26 mouse cellular contexts compared by ENCODE assay signal in genomic region chr7:16433352-16433971, GRCm38 (mm10). TPM values are rescaled to one million over a fixed set of nuclear protein-coding genes. Genes with fewer than 3 reads are reported as not detected.
DNase-seq lines count a peak whose midpoint lies in the region; ATAC-seq and TF ChIP-seq lines count a peak whose summit lies in the region.
"Had no signal": no experiment of that assay in that cellular context is flagged by ENCODE, and none has a peak within 500 bp of the region (broad histone marks: within the 10 kb centered on the region; RNA-seq: fewer than 3 reads in every experiment).

No protein-coding gene starts in this region.

- H3K4me2 ChIP-seq in heart, embryonic 13.5 days: peak overlapping the region; percentile 32
- no peak overlapping the region for H3K4me2 ChIP-seq in heart, postnatal 0 days (ENCODE audit: low read depth, low read length)
- H3K4me2 ChIP-seq: embryonic facial prominence, embryonic 15.5 days; hindbrain, embryonic 12.5 days had no signal

- no peak for TF ChIP-seq CTCF in heart, postnatal 0 days (IDR thresholded peaks at IDR 0.05; ENCODE audit: low read depth)

- WGBS in heart, embryonic 13.5 days: 43% methylated on average over 3 of the region's 3 CpGs
- WGBS in heart, postnatal 0 days: 32% methylated on average over 3 of the region's 3 CpGs

- TF ChIP-seq EP300 in heart, postnatal 0 days (IDR thresholded peaks at IDR 0.05; ENCODE audit: low read depth): no peak

- no peaks in the 10 kb centered on the region for H3K9me3 ChIP-seq in heart, embryonic 13.5 days
- H3K9me3 ChIP-seq in heart, postnatal 0 days (replicated peaks; ENCODE audit: control insufficient read depth, low read length): no peaks in the 10 kb centered on the region
- H3K9me3 ChIP-seq: embryonic facial prominence, embryonic 15.5 days; forebrain, embryonic 10.5 days; hindbrain, embryonic 12.5 days had no signal

- peaks cover 37% of the 10 kb centered on the region for H3K4me1 ChIP-seq in heart, embryonic 13.5 days
- H3K4me1 ChIP-seq in heart, postnatal 0 days (ENCODE audit: control insufficient read depth, insufficient read depth): peaks cover 11% of the 10 kb centered on the region
- H3K4me1 ChIP-seq: embryonic facial prominence, embryonic 15.5 days; forebrain, embryonic 10.5 days; hindbrain, embryonic 12.5 days had no signal

- intact Hi-C loops in heart, postnatal 10 days (cut with DNase I): no loop called here
- intact Hi-C loops in heart, postnatal 25 days (cut with DNase I): no loop called here

- H3K27me3 ChIP-seq in heart, embryonic 13.5 days (replicated peaks): no peaks in the 10 kb centered on the region
- no peaks in the 10 kb centered on the region for H3K27me3 ChIP-seq in heart, postnatal 0 days (ENCODE audit: control insufficient read depth, insufficient read depth, low read length)
- H3K27me3 ChIP-seq: CH12.LX; embryonic facial prominence, embryonic 15.5 days; hindbrain, embryonic 12.5 days had no signal

- H3K36me3 ChIP-seq in heart, embryonic 13.5 days: peaks cover 97% of the 10 kb centered on the region
- peaks cover 86% of the 10 kb centered on the region for H3K36me3 ChIP-seq in heart, postnatal 0 days (replicated peaks; ENCODE audit: control insufficient read depth, insufficient read depth, low read length)

- peak overlapping the region; percentile 72 for H3K9ac ChIP-seq in heart, embryonic 13.5 days
- no peak overlapping the region for H3K9ac ChIP-seq in heart, postnatal 0 days (replicated peaks; ENCODE audit: low read depth, low read length)
- H3K9ac ChIP-seq: embryonic facial prominence, embryonic 15.5 days; hindbrain, embryonic 12.5 days had no signal

- peak; percentile 51; the same call in 1 of the 2 replicates for ATAC-seq in heart, embryonic 13.5 days (ENCODE audit: extremely low read depth, insufficient number of reproducible peaks, low FRiP score, low TSS enrichment)
- peak; percentile 80 for ATAC-seq in heart, postnatal 0 days (ENCODE audit: insufficient read depth, low read depth)
- ATAC-seq: forebrain, embryonic 14.5 days; hindbrain, embryonic 16.5 days; inflammation-experienced regulatory T-cells, adult 6 months had no signal

- H3K4me3 ChIP-seq in heart, embryonic 13.5 days: no peak overlapping the region
- H3K4me3 ChIP-seq in heart, postnatal 0 days (ENCODE audit: low read depth, low read length): no peak overlapping the region
- H3K4me3 ChIP-seq: embryonic facial prominence, embryonic 15.5 days; erythroblast, embryonic 14.5 days; forebrain, embryonic 10.5 days; gastrocnemius, adult 2 months; hindbrain, embryonic 12.5 days had no signal

- peak overlapping the region; percentile 87 for H3K27ac ChIP-seq in heart, embryonic 13.5 days (replicated peaks)
- peak overlapping the region; percentile 61 for H3K27ac ChIP-seq in heart, postnatal 0 days (ENCODE audit: low read depth)
- H3K27ac ChIP-seq: embryonic facial prominence, embryonic 15.5 days; gastrocnemius, adult 2 months; hindbrain, embryonic 12.5 days had no signal

- peak; percentile 88 for DNase-seq in heart, adult 11 months
- no peak for DNase-seq in heart, postnatal 10 days
- DNase-seq in heart, postnatal 25 days (ENCODE audit: low spot score): no peak
- DNase-seq in heart, postnatal 0 days (ENCODE audit: low spot score): peak; percentile 53
- no peak for DNase-seq in heart, adult 18-20 months
- DNase-seq in MN1 (ENCODE audit: low spot score): peak; percentile 27
- no peak for DNase-seq in cerebellum, adult 18-20 months
- DNase-seq: adrenal gland, adult 8-10 months; adrenal gland, postnatal 36 days; cerebellum, adult 8-10 months; cerebellum, postnatal 14 days; embryo, embryonic 11 days; gastrocnemius, adult 2 months; gastrocnemius, postnatal 25 days; kidney, adult 18-20 months had no signal

RNA-seq across cellular contexts. Expression of gene Tmem160, which starts 19.1 kb away (rescaled TPM):
- total RNA-seq in heart, postnatal 10 days (2021): 10 to 100 TPM; 78.0 to 87.1 TPM
- 73.2 and 79.2 TPM in 2 replicates for polyA plus RNA-seq in heart, embryonic 13.5 days (2015; fragmentation: Nextera tagmentation; extraction: Ambion mirVana)
- 10 to 100 TPM; 82.2 to 88.1 TPM for total RNA-seq in heart, postnatal 25 days (2021)
- total RNA-seq in heart, postnatal 0 days (2014; rRNA removed; ENCODE audit: low replicate concordance): 94.2 and 123 TPM in 2 replicates
- 153 and 154 TPM in 2 replicates for polyA plus RNA-seq in heart, postnatal 0 days (2015; fragmentation: Nextera tagmentation; extraction: Ambion mirVana)
- total RNA-seq in heart, adult 18-20 months (2021): 100 to 1,000 TPM in 1 of 2 experiments, 10 to 100 TPM in 1; 87.4 to 101 TPM

RNA-seq across cellular contexts. Expression of gene Zc3h4, which starts 32.8 kb away (rescaled TPM):
- total RNA-seq in heart, postnatal 10 days (2021): 10 to 100 TPM; 37.8 TPM
- 8.2 and 8.7 TPM in 2 replicates for polyA plus RNA-seq in heart, embryonic 13.5 days (2015; fragmentation: Nextera tagmentation; extraction: Ambion mirVana)
- 10 to 100 TPM; 29.0 to 29.9 TPM for total RNA-seq in heart, postnatal 25 days (2021)
- total RNA-seq in heart, postnatal 0 days (2014; rRNA removed; ENCODE audit: low replicate concordance): 16.5 and 16.9 TPM in 2 replicates
- polyA plus RNA-seq in heart, postnatal 0 days (2015; fragmentation: Nextera tagmentation; extraction: Ambion mirVana): 4.4 and 5.0 TPM in 2 replicates
- 10 to 100 TPM; 25.4 to 34.5 TPM for total RNA-seq in heart, adult 18-20 months (2021)

RNA-seq across cellular contexts. Expression of gene Npas1, which starts 44.1 kb away (rescaled TPM):
- not detected for total RNA-seq in heart, postnatal 10 days (2021)
- 0.36 and 0.37 TPM in 2 replicates for polyA plus RNA-seq in heart, embryonic 13.5 days (2015; fragmentation: Nextera tagmentation; extraction: Ambion mirVana)
- total RNA-seq in heart, postnatal 25 days (2021): not detected
- not detected in 2 replicates for total RNA-seq in heart, postnatal 0 days (2014; rRNA removed; ENCODE audit: low replicate concordance)
- 0.18 and 0.29 TPM in 2 replicates for polyA plus RNA-seq in heart, postnatal 0 days (2015; fragmentation: Nextera tagmentation; extraction: Ambion mirVana)
- not detected for total RNA-seq in heart, adult 18-20 months (2021)
- total RNA-seq: adrenal gland, postnatal 36 days; common myeloid progenitor, adult 5-6 weeks; gastrocnemius, adult 2 months; gastrocnemius, postnatal 25 days; granulocyte monocyte progenitor cell, adult 5-6 weeks had no signal
- polyA plus RNA-seq: erythroblast, embryonic 14.5 days had no signal

RNA-seq across cellular contexts. Expression of gene Sae1, which starts 45.9 kb away (rescaled TPM):
- total RNA-seq in heart, postnatal 10 days (2021): 10 to 100 TPM; 64.9 to 69.5 TPM
- polyA plus RNA-seq in heart, embryonic 13.5 days (2015; fragmentation: Nextera tagmentation; extraction: Ambion mirVana): 210 and 223 TPM in 2 replicates
- 10 to 100 TPM; 35.2 to 37.2 TPM for total RNA-seq in heart, postnatal 25 days (2021)
- 41.7 and 61.2 TPM in 2 replicates for total RNA-seq in heart, postnatal 0 days (2014; rRNA removed; ENCODE audit: low replicate concordance)
- polyA plus RNA-seq in heart, postnatal 0 days (2015; fragmentation: Nextera tagmentation; extraction: Ambion mirVana): 101 and 102 TPM in 2 replicates
- 10 to 100 TPM; 37.3 to 40.6 TPM for total RNA-seq in heart, adult 18-20 months (2021)

Comparison
In these comparisons a context has a peak if more than half of its experiments do, and no peak if none do; other contexts are left out.
1. DNase-seq: peak in heart, adult 11 months (single experiment), heart, postnatal 0 days (single experiment) and MN1 (single experiment); none in heart, postnatal 10 days (0 of 2), heart, postnatal 25 days (single experiment), heart, adult 18-20 months (0 of 2) and cerebellum, adult 18-20 months (0 of 2).